Mouse (Mus musculus): Measurements from ENCODE around the gene Hist1h4c. TPM values are rescaled to one million over a fixed set of nuclear protein-coding genes. Genes with fewer than 3 reads are reported as not detected.
A peak's percentile ranks its signal among the peaks of the same experiment; 100 is the strongest.
"Not testable (repeated sequence)": the region's sequence is repeated elsewhere in the genome, so short reads cannot be mapped to it uniquely, and the experiment has no call there.

The Hist1h4c gene
- polyA plus RNA-seq (2014; fragmentation: Nextera tagmentation; extraction: Ambion mirVana), result 6.1 TPM in 2 replicates

GRCm38 (mm10) chr13:23698300-23698693 lies at the start of gene Hist1h4c:
Hist1h4c (minus strand) TSS chr13:23698454.
- Histone ChIP-seq H3K4me3 (ENCODE audit: low read depth, low read length) (peak within 1 kb of the TSS; percentile 40), H3K9ac (replicated peaks; ENCODE audit: low read length) (peak within 1 kb of the TSS; percentile 68), H3K27me3 (ENCODE audit: control insufficient read depth, insufficient read depth, low read length) (no peaks in the 10 kb centered on the region), H3K4me1 (ENCODE audit: control insufficient read depth, insufficient read depth, low read length) (no peaks in the 10 kb centered on the region), H3K4me2 (ENCODE audit: low read depth, low read length) (peak within 1 kb of the TSS; percentile 62), H3K9me3 (replicated peaks; ENCODE audit: control insufficient read depth, low read length) (no peaks in the 10 kb centered on the region), H3K36me3 (replicated peaks; ENCODE audit: control insufficient read depth, insufficient read depth, low read depth, low read length) (no peaks in the 10 kb centered on the region), H3K27ac (replicated peaks; ENCODE audit: low read depth, low read length) (peak within 1 kb of the TSS; percentile 83)
- ATAC-seq (replicated peaks; ENCODE audit: insufficient number of reproducible peaks, low FRiP score, low TSS enrichment, low read depth) (peak; percentile 98), DNase-seq (ENCODE audit: low spot score) (peak; percentile 99)
- WGBS, result 0% methylated on average over 22 of the region's 22 CpGs

DNA sequence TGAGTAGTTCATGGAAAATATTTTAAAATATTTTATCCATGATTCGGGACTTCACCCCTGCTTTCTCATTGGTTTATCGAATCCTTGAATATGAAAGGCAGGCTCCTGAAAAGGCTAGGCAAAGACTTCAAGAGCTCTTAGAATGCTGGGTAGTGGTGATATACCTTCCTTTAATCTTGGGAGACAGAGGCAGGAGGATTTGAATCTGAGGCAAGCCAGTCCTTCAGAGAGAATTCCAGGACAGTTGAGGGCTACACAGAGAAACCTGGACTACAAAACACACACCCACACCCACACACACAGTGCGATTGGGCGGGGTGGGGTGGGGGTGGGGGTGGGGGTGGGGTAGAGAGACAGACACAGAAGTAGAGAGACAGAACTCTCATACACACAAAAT lies 49.6 kb upstream of the Hist1h4c start:
- no peaks in the 10 kb centered on the region for H3K9me3 ChIP-seq (replicated peaks; ENCODE audit: control insufficient read depth, low read length)
- no peak overlapping the region for H3K4me3 ChIP-seq (ENCODE audit: low read depth, low read length)
- peak overlapping the region; percentile 29; the same call in 1 of the 2 replicates for H3K4me2 ChIP-seq (ENCODE audit: low read depth, low read length)
- no peaks in the 10 kb centered on the region for H3K4me1 ChIP-seq (ENCODE audit: control insufficient read depth, insufficient read depth, low read length)
- WGBS, result 13% methylated on average over 4 of the region's 4 CpGs
- no peaks in the 10 kb centered on the region for H3K27me3 ChIP-seq (ENCODE audit: control insufficient read depth, insufficient read depth, low read length)
- ATAC-seq (replicated peaks; ENCODE audit: insufficient number of reproducible peaks, low FRiP score, low TSS enrichment, low read depth), result no peak
- no peaks in the 10 kb centered on the region for H3K36me3 ChIP-seq (replicated peaks; ENCODE audit: control insufficient read depth, insufficient read depth, low read depth, low read length)
- H3K9ac ChIP-seq (replicated peaks; ENCODE audit: low read length), result peak overlapping the region; percentile 51
- DNase-seq (ENCODE audit: low spot score), result peak; percentile 68
- peak overlapping the region; percentile 99 for H3K27ac ChIP-seq (replicated peaks; ENCODE audit: low read depth, low read length)

DNA sequence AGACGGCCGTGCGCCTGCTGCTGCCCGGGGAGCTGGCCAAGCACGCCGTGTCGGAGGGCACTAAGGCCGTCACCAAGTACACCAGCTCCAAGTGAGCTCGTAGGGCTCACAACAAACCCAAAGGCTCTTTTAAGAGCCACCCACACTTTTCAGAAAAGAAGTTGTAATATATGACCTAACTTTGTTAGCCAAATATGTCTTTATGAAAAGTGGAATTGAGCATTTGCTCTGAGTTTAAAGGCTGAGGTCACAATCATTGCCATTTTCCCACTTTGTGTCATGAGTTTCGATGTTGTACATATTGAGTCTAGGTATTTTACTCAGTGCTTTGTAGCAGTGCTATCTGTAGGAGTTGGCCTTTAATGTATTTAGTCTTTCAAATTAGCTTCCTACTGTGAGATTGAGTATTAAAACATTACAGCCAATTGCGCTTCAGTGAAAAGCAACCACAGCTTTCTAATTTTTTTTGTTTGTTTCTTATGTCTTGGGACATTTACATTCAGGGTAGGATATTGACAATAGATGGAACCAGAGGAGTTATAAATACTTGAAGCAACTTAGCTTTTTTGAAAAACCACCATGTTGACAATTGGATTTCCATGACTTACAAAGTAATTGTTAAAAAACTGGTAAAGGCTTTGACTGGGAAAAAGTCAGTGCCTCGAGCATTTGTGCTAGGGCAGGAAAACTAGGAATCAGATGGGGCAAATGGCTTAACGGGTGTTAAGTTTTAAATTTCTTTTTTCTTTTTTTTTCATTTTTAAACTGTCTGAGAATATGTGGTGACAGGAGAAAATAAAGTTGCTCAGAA lies 49.0 kb upstream of the Hist1h4c start:
- no peaks in the 10 kb centered on the region for H3K27me3 ChIP-seq (ENCODE audit: control insufficient read depth, insufficient read depth, low read length)
- ATAC-seq (replicated peaks; ENCODE audit: insufficient number of reproducible peaks, low FRiP score, low TSS enrichment, low read depth), result no peak
- peak overlapping the region; percentile 33 for H3K4me2 ChIP-seq (ENCODE audit: low read depth, low read length)
- WGBS, result 5% methylated on average over 10 of the region's 13 CpGs
- H3K4me1 ChIP-seq (ENCODE audit: control insufficient read depth, insufficient read depth, low read length), result no peaks in the 10 kb centered on the region
- peak overlapping the region; percentile 54 for H3K9ac ChIP-seq (replicated peaks; ENCODE audit: low read length)
- peak overlapping the region; percentile 99 for H3K27ac ChIP-seq (replicated peaks; ENCODE audit: low read depth, low read length)
- no peaks in the 10 kb centered on the region for H3K36me3 ChIP-seq (replicated peaks; ENCODE audit: control insufficient read depth, insufficient read depth, low read depth, low read length)
- peak overlapping the region; percentile 25 for H3K4me3 ChIP-seq (ENCODE audit: low read depth, low read length)
- H3K9me3 ChIP-seq (replicated peaks; ENCODE audit: control insufficient read depth, low read length), result no peaks in the 10 kb centered on the region
- peak; percentile 68 for DNase-seq (ENCODE audit: low spot score)

DNA sequence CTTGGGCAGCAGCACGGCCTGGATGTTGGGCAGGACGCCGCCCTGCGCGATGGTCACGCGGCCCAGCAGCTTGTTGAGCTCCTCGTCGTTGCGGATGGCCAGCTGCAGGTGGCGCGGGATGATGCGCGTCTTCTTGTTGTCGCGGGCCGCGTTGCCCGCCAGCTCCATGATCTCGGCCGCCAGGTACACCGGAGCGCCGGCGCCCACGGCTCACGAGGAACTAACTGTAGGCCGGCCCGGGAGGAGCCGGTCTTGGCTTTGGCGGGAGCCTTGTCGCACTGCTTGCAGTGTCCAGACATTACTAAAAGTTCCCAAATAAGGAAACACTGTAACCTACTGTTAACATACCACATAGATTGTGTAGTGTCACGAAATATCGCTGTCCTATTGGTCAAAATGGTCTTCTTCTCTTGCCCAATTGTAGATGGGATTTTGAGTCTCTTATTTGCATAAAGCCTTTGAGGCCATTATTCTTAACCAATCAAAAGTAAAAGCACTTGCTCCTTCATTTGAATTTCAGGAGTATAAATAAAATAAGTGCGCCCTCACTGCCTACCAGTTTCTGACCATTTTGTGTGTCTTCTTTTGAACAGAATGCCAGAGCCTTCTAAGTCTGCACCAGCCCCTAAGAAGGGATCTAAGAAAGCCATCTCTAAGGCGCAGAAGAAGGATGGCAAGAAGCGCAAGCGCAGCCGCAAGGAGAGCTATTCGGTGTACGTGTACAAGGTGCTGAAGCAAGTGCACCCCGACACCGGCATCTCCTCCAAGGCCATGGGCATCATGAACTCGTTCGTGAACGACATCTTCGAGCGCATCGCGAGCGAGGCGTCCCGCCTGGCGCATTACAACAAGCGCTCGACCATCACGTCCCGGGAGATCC lies 48.2 kb upstream of the Hist1h4c start, which contains the start of gene Hist1h2bb:
Gene Hist1h2bb (plus strand): TSS at position 534 of the 880 bp plus-strand sequence.
- not testable (repeated sequence) for H3K9me3 ChIP-seq (replicated peaks; ENCODE audit: control insufficient read depth, low read length); H3K4me1 ChIP-seq (ENCODE audit: control insufficient read depth, insufficient read depth, low read length); H3K36me3 ChIP-seq (replicated peaks; ENCODE audit: control insufficient read depth, insufficient read depth, low read depth, low read length); H3K27me3 ChIP-seq (ENCODE audit: control insufficient read depth, insufficient read depth, low read length)
- ATAC-seq (replicated peaks; ENCODE audit: insufficient number of reproducible peaks, low FRiP score, low TSS enrichment, low read depth) (peak; percentile 95), DNase-seq (ENCODE audit: low spot score) (peak; percentile 91)
- Histone ChIP-seq H3K4me2 (ENCODE audit: low read depth, low read length) (peak within 1 kb of the TSS; percentile 49), H3K27ac (replicated peaks; ENCODE audit: low read depth, low read length) (peak within 1 kb of the TSS; percentile 99), H3K4me3 (ENCODE audit: low read depth, low read length) (peak within 1 kb of the TSS; percentile 39), H3K9ac (replicated peaks; ENCODE audit: low read length) (peak within 1 kb of the TSS; percentile 74)
- WGBS, result under 1% methylated on average over 33 of the region's 58 CpGs

DNA sequence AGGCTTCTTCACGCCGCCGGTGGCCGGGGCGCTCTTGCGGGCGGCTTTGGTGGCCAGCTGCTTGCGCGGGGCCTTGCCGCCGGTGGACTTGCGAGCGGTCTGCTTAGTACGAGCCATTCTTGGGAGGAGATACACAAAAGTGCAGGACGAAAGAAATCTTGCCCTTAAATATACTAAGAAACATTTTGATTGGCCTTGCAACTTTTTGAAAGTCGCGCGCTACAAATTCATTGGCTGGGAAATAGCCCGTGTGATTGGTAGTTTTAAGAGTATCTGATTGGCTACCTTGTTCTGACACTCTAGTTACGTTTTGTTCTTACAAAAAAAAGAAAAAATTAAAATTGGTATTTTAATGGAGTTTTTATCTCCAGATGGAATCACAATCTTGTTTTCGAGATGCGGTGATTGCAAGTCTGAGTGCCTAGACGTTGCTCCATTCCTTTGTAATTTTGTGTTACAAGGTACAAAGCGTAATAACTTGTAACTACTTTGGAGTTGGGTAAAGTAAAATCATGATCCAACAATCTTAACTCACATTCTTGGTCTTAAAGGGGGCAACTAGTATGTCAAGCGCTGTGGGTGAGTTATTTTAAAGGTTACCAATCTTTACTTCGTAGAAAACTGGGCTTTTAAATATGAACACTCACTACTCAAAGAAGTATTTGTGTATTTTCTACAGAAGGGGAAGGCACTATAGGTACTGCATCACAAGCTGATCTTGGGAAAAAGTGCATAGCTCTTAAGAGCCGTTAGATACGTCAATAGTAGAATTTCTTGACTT lies 47.3 kb upstream of the Hist1h4c start, which contains the start of gene Hist1h3c:
Gene Hist1h3c (minus strand): TSS at position 222 of the 781 bp plus-strand sequence.
- no peaks in the 10 kb centered on the region for H3K27me3 ChIP-seq (ENCODE audit: control insufficient read depth, insufficient read depth, low read length)
- peak; percentile 94 for DNase-seq (ENCODE audit: low spot score)
- H3K27ac ChIP-seq (replicated peaks; ENCODE audit: low read depth, low read length), result peak within 1 kb of the TSS; percentile 99
- H3K9me3 ChIP-seq (replicated peaks; ENCODE audit: control insufficient read depth, low read length), result no peaks in the 10 kb centered on the region
- ATAC-seq (replicated peaks; ENCODE audit: insufficient number of reproducible peaks, low FRiP score, low TSS enrichment, low read depth), result peak; percentile 50; the same call in 1 of the 2 replicates
- H3K36me3 ChIP-seq (replicated peaks; ENCODE audit: control insufficient read depth, insufficient read depth, low read depth, low read length), result no peaks in the 10 kb centered on the region
- peak within 1 kb of the TSS; percentile 39 for H3K4me3 ChIP-seq (ENCODE audit: low read depth, low read length)
- H3K4me2 ChIP-seq (ENCODE audit: low read depth, low read length), result peak within 1 kb of the TSS; percentile 49
- H3K4me1 ChIP-seq (ENCODE audit: control insufficient read depth, insufficient read depth, low read length), result no peaks in the 10 kb centered on the region
- WGBS, result under 1% methylated on average over 23 of the region's 28 CpGs
- H3K9ac ChIP-seq (replicated peaks; ENCODE audit: low read length), result peak within 1 kb of the TSS; percentile 74

GRCm38 (mm10) chr13:23744421-23745380 lies 46.4 kb upstream of the Hist1h4c start:
- H3K9ac ChIP-seq (replicated peaks; ENCODE audit: low read length), result peak overlapping the region; percentile 68
- no peak for ATAC-seq (replicated peaks; ENCODE audit: insufficient number of reproducible peaks, low FRiP score, low TSS enrichment, low read depth)
- no peaks in the 10 kb centered on the region for H3K4me1 ChIP-seq (ENCODE audit: control insufficient read depth, insufficient read depth, low read length)
- no peaks in the 10 kb centered on the region for H3K27me3 ChIP-seq (ENCODE audit: control insufficient read depth, insufficient read depth, low read length)
- 1% methylated on average over 13 of the region's 36 CpGs for WGBS
- peak; percentile 64 for DNase-seq (ENCODE audit: low spot score)
- H3K9me3 ChIP-seq (replicated peaks; ENCODE audit: control insufficient read depth, low read length), result no peaks in the 10 kb centered on the region
- H3K4me3 ChIP-seq (ENCODE audit: low read depth, low read length), result peak overlapping the region; percentile 39
- H3K27ac ChIP-seq (replicated peaks; ENCODE audit: low read depth, low read length), result peak overlapping the region; percentile 99
- H3K4me2 ChIP-seq (ENCODE audit: low read depth, low read length), result peak overlapping the region; percentile 49
- H3K36me3 ChIP-seq (replicated peaks; ENCODE audit: control insufficient read depth, insufficient read depth, low read depth, low read length), result no peaks in the 10 kb centered on the region

Data from embryonic facial prominence, embryonic 11.5 days (tissue).